Mouse (Mus musculus): ENCODE data around the gene Tssk1. TPM values are rescaled to one million over a fixed set of nuclear protein-coding genes. Genes with fewer than 3 reads are reported as not detected.

Gene Tssk1
- total and polyA plus RNA-seq, 3 experiments, result 0.16 TPM; not detected in 2

- peak overlapping the region; percentile 89 for H3K4me3 ChIP-seq (ENCODE audit: low read depth, low read length)
- TF ChIP-seq GATA2 (IDR thresholded peaks at IDR 0.05; ENCODE audit: borderline replicate concordance, low read depth, low read length) (no peak), GATA1 (IDR thresholded peaks at IDR 0.05; ENCODE audit: borderline replicate concordance, low read length) (no peak), CTCF (IDR thresholded peaks at IDR 0.05; ENCODE audit: low read depth, low read length) (no peak), TAL1 (conservative IDR thresholded peaks at IDR 0.05; ENCODE audit: low read depth, low read length) (no peak), POLR2AphosphoS5 (IDR thresholded peaks at IDR 0.05; ENCODE audit: insufficient replicate concordance, low read depth, low read length) (no peak)
- no peak for ATAC-seq (ENCODE audit: extremely low read depth, insufficient number of reproducible peaks, low FRiP score, poor library complexity, severe bottlenecking)
- H3K36me3 ChIP-seq (replicated peaks), result peaks cover 43% of the 10 kb centered on the region
- peaks cover 9% of the 10 kb centered on the region; the same call in 1 of the 2 replicates for H3K27me3 ChIP-seq (ENCODE audit: insufficient read depth, low read length)
- H3K9me3 ChIP-seq (replicated peaks), result no peaks in the 10 kb centered on the region
- peak; percentile 62 for DNase-seq (ENCODE audit: low spot score)
- H3K4me1 ChIP-seq (ENCODE audit: insufficient read depth, low read depth, low read length), result peaks cover 65% of the 10 kb centered on the region
These were observed 33.5 kb downstream of the Tssk1 start for GRCm38 (mm10) chr16:17927351-17928082.

- 0 out of 2 replicates have a peak, but pooled peaks have one; percentile 37 for TF ChIP-seq POLR2AphosphoS5 (IDR thresholded peaks at IDR 0.05; ENCODE audit: insufficient replicate concordance, low read depth, low read length)
- TF ChIP-seq GATA1 (IDR thresholded peaks at IDR 0.05; ENCODE audit: borderline replicate concordance, low read length), result no peak
- peak within 1 kb of the TSS; percentile 89 for H3K4me3 ChIP-seq (ENCODE audit: low read depth, low read length)
- H3K9me3 ChIP-seq (replicated peaks), result no peaks in the 10 kb centered on the region
- peak; percentile 94 for DNase-seq (ENCODE audit: low spot score)
- peaks cover 42% of the 10 kb centered on the region for H3K36me3 ChIP-seq (replicated peaks)
- ATAC-seq (ENCODE audit: extremely low read depth, insufficient number of reproducible peaks, low FRiP score, poor library complexity, severe bottlenecking), result peak; percentile 48
- H3K27me3 ChIP-seq (ENCODE audit: insufficient read depth, low read length), result peaks cover 11% of the 10 kb centered on the region; the same call in 1 of the 2 replicates
- peaks cover 60% of the 10 kb centered on the region for H3K4me1 ChIP-seq (ENCODE audit: insufficient read depth, low read depth, low read length)
These were observed 34.1 kb downstream of the Tssk1 start, which contains the start of gene Slc25a1 for GRCm38 (mm10) chr16:17928087-17928580. Gene Slc25a1 (minus strand): TSS chr16:17928219.

GRCm38 (mm10) chr16:17928627-17929104, 34.6 kb downstream of the Tssk1 start:
- Histone ChIP-seq H3K36me3 (replicated peaks) (peaks cover 37% of the 10 kb centered on the region), H3K4me3 (ENCODE audit: low read depth, low read length) (peak overlapping the region; percentile 89), H3K27me3 (ENCODE audit: insufficient read depth, low read length) (peaks cover 16% of the 10 kb centered on the region), H3K4me1 (ENCODE audit: insufficient read depth, low read depth, low read length) (peaks cover 57% of the 10 kb centered on the region), H3K9me3 (replicated peaks) (no peaks in the 10 kb centered on the region)
- peak; percentile 85 for DNase-seq (ENCODE audit: low spot score)
- peak; percentile 77 for ATAC-seq (ENCODE audit: extremely low read depth, insufficient number of reproducible peaks, low FRiP score, poor library complexity, severe bottlenecking)
- TF ChIP-seq GATA2 (IDR thresholded peaks at IDR 0.05; ENCODE audit: borderline replicate concordance, low read depth, low read length) (no peak), TAL1 (conservative IDR thresholded peaks at IDR 0.05; ENCODE audit: low read depth, low read length) (no peak), POLR2AphosphoS5 (IDR thresholded peaks at IDR 0.05; ENCODE audit: insufficient replicate concordance, low read depth, low read length) (no peak), CTCF (IDR thresholded peaks at IDR 0.05; ENCODE audit: low read depth, low read length) (no peak), GATA1 (IDR thresholded peaks at IDR 0.05; ENCODE audit: borderline replicate concordance, low read length) (no peak)

- ATAC-seq (ENCODE audit: extremely low read depth, insufficient number of reproducible peaks, low FRiP score, poor library complexity, severe bottlenecking) (no peak), DNase-seq (ENCODE audit: low spot score) (no peak)
- Histone ChIP-seq H3K9me3 (replicated peaks) (no peaks in the 10 kb centered on the region), H3K4me1 (ENCODE audit: insufficient read depth, low read depth, low read length) (peaks cover 55% of the 10 kb centered on the region), H3K27me3 (ENCODE audit: insufficient read depth, low read length) (peaks cover 22% of the 10 kb centered on the region), H3K4me3 (ENCODE audit: low read depth, low read length) (no peak overlapping the region; the same call in 1 of the 2 replicates), H3K36me3 (replicated peaks) (peaks cover 32% of the 10 kb centered on the region)
- TF ChIP-seq TAL1 (conservative IDR thresholded peaks at IDR 0.05; ENCODE audit: low read depth, low read length) (no peak), CTCF (IDR thresholded peaks at IDR 0.05; ENCODE audit: low read depth, low read length) (no peak), GATA2 (IDR thresholded peaks at IDR 0.05; ENCODE audit: borderline replicate concordance, low read depth, low read length) (no peak), GATA1 (IDR thresholded peaks at IDR 0.05; ENCODE audit: borderline replicate concordance, low read length) (no peak), POLR2AphosphoS5 (IDR thresholded peaks at IDR 0.05; ENCODE audit: insufficient replicate concordance, low read depth, low read length) (no peak)
These were observed 35.2 kb downstream of the Tssk1 start for GRCm38 (mm10) chr16:17929211-17929610.

- DNase-seq (ENCODE audit: low spot score) (no peak), ATAC-seq (ENCODE audit: extremely low read depth, insufficient number of reproducible peaks, low FRiP score, poor library complexity, severe bottlenecking) (no peak)
- no peak for TF ChIP-seq GATA1 (IDR thresholded peaks at IDR 0.05; ENCODE audit: borderline replicate concordance, low read length)
- no peak for TF ChIP-seq POLR2AphosphoS5 (IDR thresholded peaks at IDR 0.05; ENCODE audit: insufficient replicate concordance, low read depth, low read length)
- no peak for TF ChIP-seq GATA2 (IDR thresholded peaks at IDR 0.05; ENCODE audit: borderline replicate concordance, low read depth, low read length)
- no peak for TF ChIP-seq TAL1 (conservative IDR thresholded peaks at IDR 0.05; ENCODE audit: low read depth, low read length)
- TF ChIP-seq CTCF (IDR thresholded peaks at IDR 0.05; ENCODE audit: low read depth, low read length), result no peak
- Histone ChIP-seq H3K9me3 (replicated peaks) (no peaks in the 10 kb centered on the region), H3K4me3 (ENCODE audit: low read depth, low read length) (no peak overlapping the region), H3K4me1 (ENCODE audit: insufficient read depth, low read depth, low read length) (peaks cover 51% of the 10 kb centered on the region), H3K27me3 (ENCODE audit: insufficient read depth, low read length) (peaks cover 26% of the 10 kb centered on the region), H3K36me3 (replicated peaks) (peaks cover 28% of the 10 kb centered on the region)
These were observed 35.6 kb downstream of the Tssk1 start for GRCm38 (mm10) chr16:17929631-17930030.

- no peak for ATAC-seq (ENCODE audit: extremely low read depth, insufficient number of reproducible peaks, low FRiP score, poor library complexity, severe bottlenecking)
- H3K36me3 ChIP-seq (replicated peaks), result peaks cover 4% of the 10 kb centered on the region
- H3K9me3 ChIP-seq (replicated peaks), result no peaks in the 10 kb centered on the region
- peaks cover 47% of the 10 kb centered on the region for H3K27me3 ChIP-seq (ENCODE audit: insufficient read depth, low read length)
- no peak for DNase-seq (ENCODE audit: low spot score)
- no peak overlapping the region for H3K4me3 ChIP-seq (ENCODE audit: low read depth, low read length)
- no peak for TF ChIP-seq GATA1 (IDR thresholded peaks at IDR 0.05; ENCODE audit: borderline replicate concordance, low read length)
- TF ChIP-seq CTCF (IDR thresholded peaks at IDR 0.05; ENCODE audit: low read depth, low read length), result no peak
- TF ChIP-seq GATA2 (IDR thresholded peaks at IDR 0.05; ENCODE audit: borderline replicate concordance, low read depth, low read length), result no peak
- TF ChIP-seq POLR2AphosphoS5 (IDR thresholded peaks at IDR 0.05; ENCODE audit: insufficient replicate concordance, low read depth, low read length), result no peak
- TF ChIP-seq TAL1 (conservative IDR thresholded peaks at IDR 0.05; ENCODE audit: low read depth, low read length), result no peak
- H3K4me1 ChIP-seq (ENCODE audit: insufficient read depth, low read depth, low read length), result peaks cover 27% of the 10 kb centered on the region
These were observed 38.0 kb downstream of the Tssk1 start for GRCm38 (mm10) chr16:17931906-17932460.

Data from G1E (cell line).